Mouse (Mus musculus) kidney, adult 18-20 months (tissue): Measurements from ENCODE around the gene Myo1d.

ENCODE experiments used
- DNase-seq: peaks from one replicate; pipeline ENCODE4 v3.0.0; 2021

Gene Myo1d

GRCm38 (mm10) chr11:80718036-80718435 is 61.8 kb downstream of the Myo1d start:
- DNase-seq = no peak

GRCm38 (mm10) chr11:80715115-80715514 is 64.7 kb downstream of the Myo1d start:
- DNase-seq = no peak

DNA sequence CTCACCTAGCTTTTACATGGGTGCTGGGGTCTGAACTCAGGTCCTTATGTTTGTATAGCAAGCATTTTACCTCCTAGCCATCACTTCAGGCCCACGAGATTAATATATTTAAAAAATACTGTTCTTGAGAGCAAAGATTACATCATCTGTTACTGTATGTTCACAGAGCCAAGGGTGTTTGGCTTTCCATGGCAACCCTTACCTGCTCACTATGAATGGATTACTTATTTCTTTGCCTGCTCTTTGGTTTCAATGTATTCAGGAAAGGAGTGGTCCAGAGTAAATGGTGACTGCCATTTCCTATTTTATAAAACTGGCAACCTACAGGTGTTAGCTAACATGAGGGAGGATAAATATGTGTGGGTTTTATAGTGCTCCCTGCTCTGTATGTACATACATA is 66.1 kb downstream of the Myo1d start:
- no peak for DNase-seq

GRCm38 (mm10) chr11:80712201-80712600 is 67.6 kb downstream of the Myo1d start:
- DNase-seq = no peak

GRCm38 (mm10) chr11:80711336-80711735 is 68.5 kb downstream of the Myo1d start:
- DNase-seq = peak; percentile 31

- no peak for DNase-seq
Observed at GRCm38 (mm10) chr11:80700611-80701010, 79.2 kb downstream of the Myo1d start.

GRCm38 (mm10) chr11:80698721-80699120 is 81.1 kb downstream of the Myo1d start:
- DNase-seq = no peak

DNA sequence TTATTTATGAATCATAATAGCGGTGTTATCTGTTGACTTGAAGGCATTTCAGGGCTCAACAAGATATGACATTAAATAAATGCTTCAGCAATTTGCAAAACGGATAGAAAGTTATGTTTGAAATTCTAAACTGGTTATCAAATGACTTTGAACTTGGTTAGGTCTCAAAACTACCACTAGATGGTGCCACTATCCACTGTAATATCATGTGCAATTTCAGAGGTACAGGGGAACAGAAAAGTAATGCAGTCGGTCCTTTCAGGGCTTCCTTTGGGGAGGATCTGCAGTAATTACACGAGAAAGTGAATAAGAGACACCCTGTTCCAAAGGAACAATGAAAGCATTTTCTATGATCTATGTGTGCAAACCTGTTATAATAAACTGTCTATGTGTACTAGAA is 83.5 kb downstream of the Myo1d start:
- DNase-seq = no peak

DNA sequence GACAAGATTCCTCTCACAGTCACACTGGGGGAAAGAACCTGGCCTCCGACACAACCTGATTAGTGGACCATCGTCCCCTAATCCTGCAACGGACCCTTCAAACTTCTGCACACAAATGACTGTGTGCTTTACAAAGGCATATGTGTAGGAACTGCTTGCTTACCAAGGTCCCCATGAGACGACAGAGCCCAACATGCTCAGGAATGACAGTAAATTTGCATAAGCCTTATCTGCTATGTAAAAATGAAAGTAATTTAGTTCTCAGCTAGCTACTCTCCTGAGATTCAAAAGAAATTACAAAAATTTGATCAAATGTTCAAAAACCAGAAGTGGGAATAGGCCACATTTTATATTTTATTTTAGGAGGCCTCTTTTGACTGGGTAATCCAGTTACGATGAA is 95.2 kb downstream of the Myo1d start:
- DNase-seq = no peak

GRCm38 (mm10) chr11:80682745-80683144 is 97.1 kb downstream of the Myo1d start:
- no peak for DNase-seq

- DNase-seq = no peak
Observed at GRCm38 (mm10) chr11:80673013-80673412, 106.8 kb downstream of the Myo1d start.

DNA sequence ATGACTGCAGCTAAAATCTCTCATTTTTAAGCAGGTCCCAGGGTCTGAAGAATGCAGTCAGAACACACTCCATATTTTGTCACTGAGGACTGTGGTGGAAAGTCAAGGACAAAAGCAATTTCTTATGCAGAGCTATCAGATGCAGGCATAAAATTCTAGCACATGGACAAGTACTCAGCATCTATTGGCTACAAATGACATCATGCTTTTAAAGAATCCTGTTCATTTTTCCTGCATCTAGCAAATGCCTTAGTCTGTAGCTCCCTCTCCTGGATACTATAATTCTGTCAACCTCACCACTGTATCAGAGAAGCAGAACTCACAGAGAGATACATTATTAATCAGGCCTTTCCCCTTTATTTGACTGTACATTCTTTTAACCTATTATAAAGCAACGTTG is 109.4 kb downstream of the Myo1d start:
- DNase-seq = no peak

- DNase-seq = no peak
Observed at GRCm38 (mm10) chr11:80669934-80670333, 109.9 kb downstream of the Myo1d start.

DNA sequence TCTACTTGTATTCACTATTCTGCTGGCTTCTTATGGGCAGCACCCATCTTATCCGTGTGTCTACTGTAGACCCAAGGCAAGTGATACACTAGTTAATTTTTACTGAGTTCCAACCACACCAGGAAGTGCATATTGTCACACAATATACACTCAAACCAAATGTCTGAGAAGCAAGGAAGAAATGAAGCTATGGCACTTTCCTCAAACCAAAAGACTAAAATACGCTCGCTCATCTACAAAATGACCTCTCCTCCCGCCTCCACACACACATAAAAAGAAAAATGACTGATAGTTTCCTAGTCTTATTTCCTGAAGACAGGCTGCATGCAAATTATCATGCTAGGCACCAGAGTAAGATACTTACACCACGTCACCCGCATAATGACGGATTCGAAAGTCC is 113.6 kb downstream of the Myo1d start:
- no peak for DNase-seq

GRCm38 (mm10) chr11:80664261-80664660 is 115.6 kb downstream of the Myo1d start:
- DNase-seq = no peak

- no peak for DNase-seq
Observed at GRCm38 (mm10) chr11:80645111-80645510, 134.7 kb downstream of the Myo1d start.

DNA sequence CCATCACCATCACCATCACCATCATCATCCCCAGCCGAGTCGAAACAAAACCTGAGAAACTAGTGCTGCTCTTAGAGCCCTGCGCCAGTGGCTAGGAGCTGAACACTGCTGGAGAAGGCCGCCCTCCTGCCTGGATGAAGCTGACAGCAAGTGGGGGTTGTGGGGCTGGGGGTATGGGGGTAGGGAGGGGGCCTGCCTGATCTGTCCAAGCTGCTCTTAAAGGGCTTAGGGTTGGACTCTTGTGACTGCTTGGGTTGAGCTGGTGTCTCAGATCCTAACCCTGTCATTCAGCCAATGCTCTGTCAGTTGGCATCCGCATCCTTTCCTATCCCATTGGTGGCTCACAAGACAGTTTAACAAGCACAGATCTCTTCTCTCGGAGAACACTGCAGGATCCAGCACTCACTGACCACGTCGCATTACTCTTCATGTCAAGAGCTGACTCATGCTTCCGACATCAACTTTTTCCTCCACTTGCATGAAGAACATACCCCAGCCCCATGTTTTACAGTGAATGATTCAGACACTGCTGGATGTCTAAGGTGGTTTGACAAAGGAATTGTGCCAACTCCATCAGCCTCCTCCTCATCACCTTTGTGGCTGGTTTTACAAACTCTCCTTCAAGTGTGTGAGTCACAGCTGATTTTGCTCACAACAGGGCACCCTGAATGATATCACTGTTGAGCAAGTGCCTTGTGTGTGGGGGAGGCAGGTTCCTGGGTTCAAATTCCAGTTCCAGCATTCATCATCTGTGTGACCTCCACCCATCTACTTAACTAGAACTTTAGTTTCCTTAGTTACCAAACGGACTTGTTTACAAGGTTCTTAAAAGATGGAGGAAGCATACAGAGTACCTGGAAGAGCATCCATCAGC is 150.6 kb downstream of the Myo1d start:
- DNase-seq = no peak

DNA sequence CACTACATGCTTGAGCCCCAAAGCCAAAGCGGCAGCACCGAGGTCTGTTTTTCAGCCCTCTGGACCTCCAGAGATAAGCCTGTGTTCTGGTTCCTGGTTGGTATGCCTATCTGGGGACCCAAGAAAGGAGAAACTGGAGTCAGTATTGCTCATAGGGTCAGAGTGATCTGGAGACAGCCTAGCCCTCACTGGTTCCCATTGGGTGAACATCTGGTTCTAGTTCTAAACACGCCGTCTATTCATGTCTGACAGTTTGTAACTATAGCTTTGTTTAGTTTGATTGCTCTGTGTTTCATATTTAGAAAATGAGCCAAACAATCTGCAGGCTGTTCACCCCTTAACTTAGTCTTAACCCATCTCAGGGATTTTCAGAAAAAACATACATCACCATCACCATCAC is 151.2 kb downstream of the Myo1d start:
- no peak for DNase-seq

DNA sequence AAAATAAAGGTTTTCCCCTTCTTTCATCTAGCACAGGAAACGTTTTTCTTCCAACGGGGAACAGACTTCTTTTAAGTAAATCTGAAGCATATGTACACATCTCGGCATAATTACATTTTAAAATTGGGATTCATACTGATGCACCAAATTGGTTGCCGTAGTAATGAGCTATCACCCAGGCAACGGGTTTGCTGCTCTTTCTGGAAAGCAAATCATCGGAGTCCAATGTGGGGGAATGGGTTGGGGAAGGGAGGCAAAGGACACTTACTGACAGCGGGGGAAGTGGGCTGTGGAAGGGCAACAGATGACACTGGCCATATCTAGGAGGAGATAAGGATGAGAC is 156.8 kb downstream of the Myo1d start:
- no peak for DNase-seq

DNA sequence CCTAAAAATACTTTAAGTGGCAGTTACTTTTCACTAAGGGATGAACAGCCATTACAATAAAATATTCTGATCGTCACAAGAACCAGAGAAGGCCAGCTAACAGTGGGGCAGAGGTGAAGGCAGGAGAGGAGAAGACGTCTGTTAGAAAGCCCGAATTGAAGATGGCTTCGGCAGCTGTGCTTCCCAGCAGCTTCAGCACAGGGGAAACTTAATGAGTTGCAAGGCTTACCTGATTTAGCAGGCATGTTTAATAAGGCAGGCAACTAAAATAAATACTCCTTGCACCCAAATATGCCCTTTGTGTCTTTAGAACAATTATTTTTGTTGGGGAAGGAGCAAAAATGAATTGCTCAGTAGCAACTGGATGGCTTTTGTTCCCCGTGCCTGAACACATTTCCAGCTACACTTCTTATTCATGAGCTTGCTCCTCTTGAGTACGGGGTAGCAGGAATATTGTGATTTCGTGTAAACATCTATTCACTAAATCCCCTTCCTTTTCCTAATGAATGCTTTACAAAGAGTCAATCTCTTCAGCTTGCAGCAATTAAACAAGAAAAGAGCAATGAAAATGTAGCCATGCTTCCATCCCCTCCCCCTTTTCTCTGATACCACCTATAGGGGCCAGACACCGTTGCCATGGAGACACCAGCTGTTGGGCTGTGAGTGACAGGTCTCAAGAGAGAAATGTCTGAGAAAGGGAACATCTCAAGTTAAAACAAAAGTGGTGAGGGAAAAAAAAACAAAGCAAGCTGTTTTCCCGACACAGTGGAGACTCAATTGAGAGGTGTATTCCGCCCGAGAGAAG is 157.4 kb downstream of the Myo1d start:
- DNase-seq = no peak

GRCm38 (mm10) chr11:80614949-80615725 is 164.7 kb downstream of the Myo1d start:
- no peak for DNase-seq

DNA sequence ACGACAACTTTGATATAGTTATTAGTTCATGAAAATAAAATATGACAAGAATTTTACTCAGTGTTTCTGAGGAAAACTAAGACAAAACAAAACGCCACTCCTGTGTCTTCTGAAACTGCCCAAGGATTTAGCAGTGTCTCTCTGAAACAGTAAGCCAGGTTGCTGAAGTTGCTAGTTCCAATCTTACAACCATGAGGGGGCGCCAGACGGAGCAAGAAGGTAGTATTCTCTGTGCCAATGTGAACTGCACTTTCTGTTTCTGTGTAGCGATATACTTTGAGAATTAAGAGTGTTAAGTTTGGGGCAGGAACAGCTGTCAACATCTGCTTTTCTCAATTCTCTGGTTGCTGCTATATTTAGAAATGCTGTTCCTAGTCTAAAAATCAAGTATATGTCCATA is 165.4 kb downstream of the Myo1d start:
- DNase-seq = peak; percentile 10

GRCm38 (mm10) chr11:80613534-80613933 is 166.3 kb downstream of the Myo1d start:
- no peak for DNase-seq
